Mouse (Mus musculus) limb, embryonic 15.5 days (tissue): ENCODE data around the gene Tle3. TPM values are rescaled to one million over a fixed set of nuclear protein-coding genes. Genes with fewer than 3 reads are reported as not detected.

Experiments
- ATAC-seq: fragments of 200-750 bp; cut with Nextera tagmentation; 2 replicates; pipeline ENCODE4 v1.8.0; 2017; ENCODE audit warnings: low read depth, moderate TSS enrichment; ENCODE audit not compliant: insufficient number of reproducible peaks, low FRiP score, low TSS enrichment
- H3K27ac ChIP-seq: fragments of 300-500 bp; sonication (generic); 2 replicates; pipeline ENCODE4 v1.5.1; 2015; ENCODE audit warnings: moderate library complexity, mild to moderate bottlenecking, inconsistent platforms
- H3K27me3 ChIP-seq: fragments of 300-500 bp; sonication (generic); 2 replicates; pipeline ENCODE4 v1.6.1; 2015; ENCODE audit warnings: inconsistent platforms
- H3K36me3 ChIP-seq: fragments of 300-500 bp; sonication (generic); 2 replicates; pipeline ENCODE4 v1.6.1; 2015; ENCODE audit warnings: inconsistent platforms
- H3K4me1 ChIP-seq: fragments of 300-500 bp; sonication (generic); 2 replicates; pipeline ENCODE4 v1.6.1; 2015; ENCODE audit warnings: inconsistent platforms
- H3K4me2 ChIP-seq: fragments of 300-500 bp; sonication (generic); 2 replicates; pipeline ENCODE4 v1.6.1; 2015; ENCODE audit warnings: mild to moderate bottlenecking, inconsistent platforms
- H3K4me3 ChIP-seq: fragments of 300-500 bp; sonication (generic); 2 replicates; pipeline ENCODE4 v1.5.1; 2015; ENCODE audit warnings: mild to moderate bottlenecking, inconsistent platforms
- H3K9ac ChIP-seq: fragments of 300-500 bp; sonication (generic); 2 replicates; pipeline ENCODE4 v1.6.1; 2015; ENCODE audit warnings: inconsistent platforms
- H3K9me3 ChIP-seq: fragments of 300-500 bp; sonication (generic); 2 replicates; pipeline ENCODE4 v1.6.1; 2016; ENCODE audit warnings: inconsistent platforms
- WGBS: fragments of 180-500 bp; shearing (Covaris S2); methylation state at CpG from one replicate; pipeline ENCODE4 v1.1.7; 2015; 5-methylcytosine and 5-hydroxymethylcytosine counted together
- polyA plus RNA-seq: library from polyadenylated mRNA; unstranded; fragments of >200 nt; fragmentation: Nextera tagmentation; extraction: Ambion mirVana; gene quantifications from 2 replicates; pipeline ENCODE4 v1.2.1, GENCODE M21; 2015

Gene Tle3
- polyA plus RNA-seq, 1 experiment from 2014 or later = 42.9 TPM

DNA sequence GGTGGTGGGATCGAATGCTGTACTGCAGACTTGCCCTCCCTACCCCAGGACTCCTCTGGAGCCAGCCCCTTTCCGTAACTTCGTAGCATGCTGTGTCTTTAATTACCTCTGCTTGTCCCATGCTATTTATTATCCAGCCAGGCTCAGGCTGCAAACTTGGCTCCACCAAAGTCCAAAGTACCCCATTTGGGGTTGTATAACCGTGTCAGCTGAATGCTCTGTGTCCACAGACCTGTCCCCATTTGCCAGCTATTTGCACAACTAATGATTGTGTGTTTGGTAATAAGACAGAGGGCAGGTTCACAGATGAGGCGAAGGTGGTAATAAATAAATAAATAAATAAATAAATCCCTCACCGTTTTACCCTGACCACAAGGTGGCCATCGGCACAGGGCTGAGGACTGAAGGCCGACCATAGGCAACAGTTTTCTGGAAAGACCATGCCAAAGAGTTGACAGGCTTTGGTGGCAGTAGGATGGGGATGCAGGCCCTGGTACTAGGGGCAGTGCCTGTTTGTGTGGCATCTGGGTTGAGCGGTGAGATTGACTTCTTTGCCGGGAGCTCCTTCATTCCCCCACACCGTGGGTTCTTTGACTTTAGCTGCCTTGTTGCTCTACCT is 7.0 kb downstream of the Tle3 start:
- no peak for ATAC-seq
- no peak overlapping the region for H3K9ac ChIP-seq
- peaks cover 90% of the 10 kb centered on the region for H3K4me1 ChIP-seq
- H3K27ac ChIP-seq = no peak overlapping the region
- H3K36me3 ChIP-seq = peaks cover 23% of the 10 kb centered on the region
- H3K9me3 ChIP-seq = no peaks in the 10 kb centered on the region
- no peaks in the 10 kb centered on the region for H3K27me3 ChIP-seq
- 55% methylated on average over 11 of the region's 11 CpGs for WGBS
- no peak overlapping the region for H3K4me3 ChIP-seq
- H3K4me2 ChIP-seq = no peak overlapping the region

DNA sequence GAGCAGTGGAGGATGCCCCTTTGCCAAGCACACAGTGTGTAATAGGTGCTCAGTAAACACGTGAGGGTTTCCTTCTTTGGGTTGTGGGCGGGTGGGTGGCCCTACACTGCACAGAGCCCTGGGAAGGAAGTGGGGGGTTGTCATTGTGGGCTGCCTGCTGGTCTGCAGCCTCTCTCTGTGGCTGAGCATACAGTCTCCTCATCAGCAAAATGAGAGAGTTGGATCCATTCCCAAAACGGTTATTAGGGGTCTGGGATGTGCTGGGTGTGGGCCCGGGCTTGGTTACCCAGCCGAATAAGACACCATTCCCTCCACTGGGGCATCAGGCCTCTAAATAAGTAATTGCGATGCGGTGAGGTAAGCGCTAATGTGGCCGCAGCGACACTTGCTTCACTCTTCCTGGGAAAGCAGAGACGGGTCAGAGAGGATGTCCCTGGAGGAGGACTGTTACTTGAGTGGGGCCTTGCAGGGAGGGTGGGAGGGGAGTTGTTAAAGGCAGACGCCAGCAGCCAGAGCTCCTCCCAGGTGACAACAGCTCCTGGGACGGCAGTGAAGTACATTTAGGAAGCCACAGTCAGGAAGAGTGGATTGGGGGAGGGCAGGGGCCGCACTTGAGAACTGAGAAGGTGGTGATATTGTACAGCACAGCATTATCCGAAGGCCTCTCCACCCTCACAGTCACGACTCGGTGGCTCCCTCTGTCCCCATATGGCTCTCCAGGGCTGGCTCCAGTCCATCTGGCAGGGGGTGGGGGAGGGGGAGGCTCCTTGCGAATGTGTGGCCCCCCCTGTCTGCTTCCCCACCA is 8.3 kb downstream of the Tle3 start:
- no peak overlapping the region for H3K4me3 ChIP-seq

DNA sequence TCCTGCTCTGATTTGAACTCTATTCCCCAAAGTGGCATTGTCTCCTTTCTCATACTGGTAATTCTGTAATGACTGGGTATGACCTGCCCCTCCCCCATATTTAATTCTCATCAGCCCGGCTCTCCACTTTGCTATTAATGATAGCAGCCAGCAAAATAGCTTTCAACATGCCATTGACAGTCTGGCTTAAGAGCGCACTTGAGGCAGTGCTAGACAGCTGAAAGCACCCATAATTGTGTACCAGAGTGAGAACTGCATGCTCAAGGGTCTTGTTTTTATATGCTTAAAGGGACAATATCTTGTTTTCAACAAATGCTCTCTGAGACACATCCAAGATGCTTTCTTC is 8.9 kb downstream of the Tle3 start:
- Histone ChIP-seq H3K27ac (no peak overlapping the region), H3K36me3 (peaks cover 28% of the 10 kb centered on the region), H3K9me3 (no peaks in the 10 kb centered on the region), H3K4me3 (no peak overlapping the region), H3K9ac (no peak overlapping the region), H3K4me1 (peaks cover 97% of the 10 kb centered on the region), H3K4me2 (no peak overlapping the region), H3K27me3 (no peaks in the 10 kb centered on the region)
- no peak for ATAC-seq
- WGBS = 59% methylated on average over 2 of the region's 2 CpGs

More for the DNA sequence above, 8.3 kb downstream of the Tle3 start:
- no peaks in the 10 kb centered on the region for H3K9me3 ChIP-seq
- peaks cover 97% of the 10 kb centered on the region for H3K4me1 ChIP-seq
- H3K36me3 ChIP-seq = peaks cover 26% of the 10 kb centered on the region
- 17% methylated on average over 18 of the region's 18 CpGs for WGBS
- H3K9ac ChIP-seq = no peak overlapping the region
- peak overlapping the region; percentile 15; the same call in 1 of the 2 replicates for H3K4me2 ChIP-seq
- H3K27ac ChIP-seq = peak overlapping the region; percentile 51; the same call in 1 of the 2 replicates
- ATAC-seq = peak; percentile 42; the same call in 1 of the 2 replicates
- no peaks in the 10 kb centered on the region for H3K27me3 ChIP-seq

DNA sequence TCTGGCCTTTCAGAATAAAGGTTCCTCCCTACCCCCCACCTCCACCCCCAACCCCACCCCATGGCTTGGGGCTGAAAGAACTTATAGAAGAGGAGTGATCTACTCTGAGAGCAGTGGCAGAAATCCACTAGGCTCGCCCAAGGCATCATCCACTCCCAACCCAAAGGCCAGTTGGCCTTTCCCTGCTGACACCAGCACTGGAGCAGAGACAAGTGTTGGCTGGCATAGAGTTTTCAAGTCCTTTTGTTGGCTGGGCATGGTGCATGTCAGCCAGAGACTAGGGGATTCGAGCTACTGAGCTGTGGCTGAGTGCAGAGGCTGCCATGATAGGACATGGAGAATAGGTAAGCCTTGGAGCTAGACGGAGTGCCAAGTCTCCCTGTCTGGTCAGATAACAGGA is 9.3 kb downstream of the Tle3 start:
- 83% methylated on average over 3 of the region's 3 CpGs for WGBS
- H3K9me3 ChIP-seq = no peaks in the 10 kb centered on the region
- no peak overlapping the region for H3K4me3 ChIP-seq
- no peak overlapping the region for H3K27ac ChIP-seq
- peaks cover 97% of the 10 kb centered on the region for H3K4me1 ChIP-seq
- no peak overlapping the region for H3K9ac ChIP-seq
- H3K27me3 ChIP-seq = no peaks in the 10 kb centered on the region
- no peak for ATAC-seq
- peaks cover 28% of the 10 kb centered on the region for H3K36me3 ChIP-seq
- H3K4me2 ChIP-seq = no peak overlapping the region

DNA sequence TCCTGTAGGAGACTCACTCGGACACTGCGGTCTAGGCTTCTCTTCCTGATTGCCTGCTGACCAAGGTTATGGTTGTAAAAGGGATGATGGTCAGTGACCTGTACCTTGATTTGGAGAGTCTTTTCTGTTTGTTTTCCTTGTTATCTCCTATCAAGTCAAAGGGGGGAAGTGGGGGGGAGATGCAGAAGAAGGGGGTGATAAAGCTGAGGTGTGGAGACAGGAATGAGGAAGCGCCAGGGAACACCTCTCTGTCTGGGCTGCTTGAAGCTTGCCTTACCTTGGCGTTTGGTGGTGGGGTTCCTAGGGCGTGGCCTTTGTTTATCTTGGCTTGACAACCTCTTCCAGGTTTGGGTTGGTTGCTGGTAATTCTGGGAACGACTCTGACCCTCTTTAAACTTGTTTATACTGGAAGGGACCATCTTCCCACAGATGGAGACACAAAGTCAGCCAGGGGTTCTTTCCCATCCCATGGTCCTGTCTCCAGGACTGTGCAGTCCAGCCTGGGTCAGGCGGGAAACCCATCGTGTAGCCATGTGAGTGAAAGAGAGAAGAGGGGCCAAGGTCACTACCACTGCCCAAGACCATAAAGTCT is 10.5 kb downstream of the Tle3 start:
- Histone ChIP-seq H3K9me3 (no peaks in the 10 kb centered on the region), H3K27me3 (no peaks in the 10 kb centered on the region), H3K4me1 (peaks cover 85% of the 10 kb centered on the region), H3K4me2 (no peak overlapping the region), H3K4me3 (no peak overlapping the region), H3K36me3 (peaks cover 35% of the 10 kb centered on the region), H3K27ac (no peak overlapping the region), H3K9ac (no peak overlapping the region)
- 57% methylated on average over 8 of the region's 8 CpGs for WGBS
- ATAC-seq = no peak

DNA sequence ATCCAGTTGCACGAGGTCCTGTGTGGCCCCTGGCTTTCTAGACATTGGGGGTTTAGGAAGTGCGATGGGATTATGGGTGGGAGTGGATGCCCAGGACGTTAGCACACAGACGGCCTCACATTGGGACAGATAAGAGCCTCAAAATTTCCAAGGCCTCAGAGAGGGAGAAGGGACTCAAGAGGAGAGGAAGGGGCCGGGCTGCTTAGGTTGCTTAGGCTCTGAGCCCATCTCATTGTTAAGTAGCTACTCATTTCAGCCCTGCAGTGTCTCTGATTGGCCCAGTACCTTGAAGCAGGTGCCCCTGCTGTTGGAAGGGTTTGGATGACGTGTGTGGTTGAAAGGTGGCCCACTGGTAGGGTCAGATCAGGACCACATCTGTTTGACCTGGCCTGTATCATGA is 11.9 kb downstream of the Tle3 start:
- ATAC-seq = no peak
- H3K9me3 ChIP-seq = no peaks in the 10 kb centered on the region
- peaks cover 42% of the 10 kb centered on the region for H3K36me3 ChIP-seq
- H3K27ac ChIP-seq = no peak overlapping the region
- H3K9ac ChIP-seq = no peak overlapping the region
- WGBS = 48% methylated on average over 6 of the region's 6 CpGs
- H3K4me3 ChIP-seq = no peak overlapping the region
- no peak overlapping the region for H3K4me2 ChIP-seq
- no peaks in the 10 kb centered on the region for H3K27me3 ChIP-seq
- H3K4me1 ChIP-seq = peaks cover 86% of the 10 kb centered on the region

DNA sequence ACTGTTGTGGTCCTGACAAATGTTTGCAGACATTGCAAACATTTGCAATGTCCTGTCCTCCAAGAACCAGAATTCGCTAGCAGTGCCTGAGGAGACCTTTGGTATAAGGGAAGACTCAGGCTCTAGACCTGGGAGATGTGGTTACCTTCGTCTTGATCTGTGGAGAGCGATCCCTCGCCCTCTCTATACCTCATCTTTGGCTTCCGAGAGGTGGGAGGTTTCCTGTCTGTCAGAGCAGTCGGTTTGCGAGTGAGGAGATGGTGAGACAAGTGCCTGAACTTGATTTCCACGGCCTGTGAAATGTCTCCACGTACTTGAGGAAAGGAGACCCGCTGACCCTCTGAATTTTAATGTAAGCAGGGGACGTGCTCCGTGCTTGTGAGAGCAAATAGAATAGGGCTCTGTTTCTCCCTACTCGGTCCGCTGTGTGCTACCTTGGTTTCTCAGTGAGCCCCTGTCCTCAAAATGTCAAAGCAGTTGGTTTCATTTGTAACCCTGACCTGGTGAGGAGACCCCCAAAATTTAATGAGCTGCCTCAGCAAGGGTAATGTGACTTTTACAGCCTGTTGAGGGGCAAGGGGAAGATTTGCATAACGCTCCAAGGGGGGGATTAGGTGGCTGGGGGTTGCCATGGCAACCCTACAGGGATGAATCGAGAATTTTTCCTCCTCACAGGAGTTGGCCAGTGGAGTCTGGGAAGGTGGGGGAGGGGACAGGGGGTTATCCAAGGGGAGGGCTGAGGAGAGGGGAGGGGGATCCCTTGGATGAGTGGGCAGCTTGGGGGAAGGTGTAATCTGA is 12.7 kb downstream of the Tle3 start:
- H3K4me1 ChIP-seq = peaks cover 80% of the 10 kb centered on the region
- no peaks in the 10 kb centered on the region for H3K9me3 ChIP-seq
- no peak overlapping the region for H3K9ac ChIP-seq
- H3K36me3 ChIP-seq = peaks cover 44% of the 10 kb centered on the region
- H3K27ac ChIP-seq = no peak overlapping the region
- H3K27me3 ChIP-seq = no peaks in the 10 kb centered on the region
- 31% methylated on average over 16 of the region's 16 CpGs for WGBS
- ATAC-seq = no peak
- H3K4me3 ChIP-seq = no peak overlapping the region
- peak overlapping the region; percentile 10; the same call in 1 of the 2 replicates for H3K4me2 ChIP-seq

DNA sequence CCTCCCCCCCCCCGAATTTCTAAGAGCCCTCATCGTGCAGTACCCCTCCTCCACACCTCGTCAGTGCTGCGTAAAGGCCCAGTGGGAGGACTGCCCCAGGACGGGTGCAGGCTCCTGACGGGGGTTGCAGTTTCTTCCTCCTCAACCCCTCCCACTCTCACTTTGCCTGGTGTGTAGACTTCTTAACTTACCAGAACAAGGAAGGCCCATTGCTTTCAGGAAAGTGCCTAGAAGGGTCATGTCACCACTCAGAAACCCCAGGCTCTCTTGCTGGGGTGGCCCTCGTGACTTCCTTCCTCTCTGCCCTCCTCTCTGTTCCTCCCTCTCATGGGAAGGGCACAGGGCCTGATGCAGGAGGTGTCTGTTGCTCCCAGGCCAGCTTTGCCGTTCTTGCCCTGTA is 13.6 kb downstream of the Tle3 start:
- Histone ChIP-seq H3K9me3 (no peaks in the 10 kb centered on the region), H3K27ac (no peak overlapping the region), H3K36me3 (peaks cover 49% of the 10 kb centered on the region), H3K9ac (no peak overlapping the region), H3K4me3 (no peak overlapping the region), H3K27me3 (no peaks in the 10 kb centered on the region), H3K4me1 (peaks cover 75% of the 10 kb centered on the region), H3K4me2 (no peak overlapping the region)
- no peak for ATAC-seq
- 35% methylated on average over 8 of the region's 8 CpGs for WGBS

DNA sequence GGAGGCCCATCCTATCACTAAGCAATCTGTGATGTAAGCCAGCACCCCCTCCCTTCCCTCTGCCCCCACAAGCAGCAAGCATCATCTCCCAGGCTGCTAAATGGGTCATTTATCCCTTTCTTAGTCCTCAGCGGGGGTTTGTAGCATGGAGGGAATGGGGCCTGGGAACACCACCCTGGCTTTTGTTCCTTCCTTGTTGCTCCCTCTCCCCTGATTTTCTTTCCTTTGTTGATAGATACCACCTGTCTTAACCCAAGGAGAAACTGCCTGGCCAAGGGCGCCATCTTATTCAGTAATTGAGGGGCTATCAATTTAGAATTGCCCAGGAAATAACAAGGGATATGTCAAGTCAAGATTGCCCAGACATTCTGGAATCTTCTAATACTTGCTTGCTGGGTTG is 14.1 kb downstream of the Tle3 start:
- Histone ChIP-seq H3K27ac (no peak overlapping the region), H3K9ac (no peak overlapping the region), H3K27me3 (no peaks in the 10 kb centered on the region), H3K36me3 (peaks cover 51% of the 10 kb centered on the region), H3K4me2 (no peak overlapping the region), H3K9me3 (no peaks in the 10 kb centered on the region), H3K4me1 (peaks cover 75% of the 10 kb centered on the region), H3K4me3 (no peak overlapping the region)
- WGBS = 76% methylated on average over 2 of the region's 2 CpGs
- ATAC-seq = no peak

DNA sequence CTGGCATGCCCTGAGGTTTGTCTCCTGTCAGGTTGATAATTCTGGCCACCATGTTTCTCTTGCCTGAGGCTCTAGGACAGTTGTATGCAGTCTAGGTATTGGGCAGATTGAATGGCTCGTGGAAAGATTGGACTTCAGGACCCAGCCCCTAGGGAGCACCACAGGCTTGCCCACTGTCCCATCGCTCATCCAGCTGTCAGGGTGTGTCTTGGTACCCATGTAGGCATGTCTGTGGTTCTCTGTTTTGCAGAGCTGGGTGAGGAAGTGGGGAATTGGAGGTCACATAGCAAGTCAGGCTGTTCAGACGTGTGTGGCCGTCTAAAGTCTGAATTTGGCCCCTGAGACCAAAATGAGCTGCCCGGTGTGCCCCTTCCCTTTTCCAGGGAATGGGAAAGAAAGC is 15.6 kb downstream of the Tle3 start:
- 71% methylated on average over 5 of the region's 5 CpGs for WGBS
- ATAC-seq = no peak
- peaks cover 52% of the 10 kb centered on the region for H3K36me3 ChIP-seq
- H3K27me3 ChIP-seq = no peaks in the 10 kb centered on the region
- no peak overlapping the region for H3K9ac ChIP-seq
- H3K4me2 ChIP-seq = no peak overlapping the region
- peaks cover 69% of the 10 kb centered on the region for H3K4me1 ChIP-seq
- no peak overlapping the region for H3K4me3 ChIP-seq
- no peak overlapping the region for H3K27ac ChIP-seq
- H3K9me3 ChIP-seq = no peaks in the 10 kb centered on the region

DNA sequence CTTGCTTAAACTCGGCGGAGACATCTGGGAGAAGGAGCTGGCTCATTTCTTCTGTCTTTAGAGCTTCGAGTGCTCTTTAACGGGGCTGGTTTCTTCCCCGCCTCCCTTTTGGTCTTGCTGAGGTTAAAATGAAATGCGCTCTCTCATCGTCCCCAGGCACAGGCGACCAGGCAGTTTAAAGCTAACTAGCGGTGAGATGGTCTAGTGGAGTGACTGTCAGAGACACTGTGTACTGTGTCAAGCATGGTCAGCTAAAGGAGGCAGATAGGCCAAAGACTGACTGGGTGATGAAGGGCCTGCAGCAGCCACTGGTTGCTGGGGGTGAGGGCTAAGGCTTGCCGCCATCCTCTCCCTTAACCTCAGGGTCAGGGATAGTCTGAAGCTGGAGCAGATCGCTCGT is 16.0 kb downstream of the Tle3 start:
- Histone ChIP-seq H3K4me3 (no peak overlapping the region), H3K9ac (no peak overlapping the region), H3K4me1 (peaks cover 65% of the 10 kb centered on the region), H3K27ac (no peak overlapping the region), H3K27me3 (no peaks in the 10 kb centered on the region), H3K4me2 (no peak overlapping the region), H3K36me3 (peaks cover 54% of the 10 kb centered on the region), H3K9me3 (no peaks in the 10 kb centered on the region)
- WGBS = 70% methylated on average over 12 of the region's 12 CpGs
- ATAC-seq = no peak
